Mouse (Mus musculus) erythroblast, embryonic 14.5 days (primary cell): ENCODE data around the gene Abca4.

Source experiments
- GATA1 ChIP-seq: IDR thresholded peaks from 2 replicates; pipeline ENCODE4 v1.6.1; 2012; ENCODE audit warnings: low read length, inconsistent platforms, mixed read lengths
- TAL1 ChIP-seq: IDR thresholded peaks from 3 replicates; pipeline ENCODE4 v1.6.1; 2012; ENCODE audit warnings: low read length, inconsistent platforms, mixed read lengths

- no peak for TF ChIP-seq GATA1
- no peak for TF ChIP-seq TAL1
Measured at GRCm38 (mm10) chr3:122043102-122043501, 1.1 kb upstream of the Abca4 start.
